Mouse (Mus musculus): Measurements from ENCODE around the gene Gsn.

DNA sequence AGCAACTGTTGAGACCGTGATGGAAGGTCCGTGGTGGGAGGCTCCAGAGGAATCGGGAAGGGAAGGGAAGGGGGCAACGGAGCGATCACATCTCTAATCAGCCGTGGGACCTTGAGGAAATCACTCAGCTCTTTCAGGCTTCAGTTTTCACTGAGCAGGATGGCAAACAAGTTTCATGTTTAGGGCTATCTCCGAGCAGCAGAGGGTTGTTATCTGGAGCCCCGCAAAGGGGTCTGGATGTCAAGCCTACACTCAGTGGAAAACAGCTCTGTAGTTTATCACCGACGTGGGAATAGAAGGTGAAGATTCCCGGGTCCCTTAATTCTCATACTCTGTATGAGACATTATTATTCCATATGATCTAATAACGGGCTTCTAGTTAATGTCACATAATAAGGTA is 62.2 kb downstream of the Gsn start:
- TF ChIP-seq USF1 (IDR thresholded peaks at IDR 0.05; ENCODE audit: low read depth) (no peak), CTCF (IDR thresholded peaks at IDR 0.05; ENCODE audit: control insufficient read depth, insufficient read depth, insufficient read length) (no peak)
